Mouse (Mus musculus): ENCODE measurements at regions not wholly inside any gene's neighbourhood (a gene's known extent, or its start where the extent isn't known, plus 50 kb on each side); places are given as distances from the start of the nearest gene placed in this dataset.

GRCm38 (mm10) chr8:128225123-128225522 lies 133.3 kb upstream of the Nrp1 start:
- Histone ChIP-seq H3K9me3 (replicated peaks; ENCODE audit: insufficient read depth, low read length) (no peaks in the 10 kb centered on the region), H3K4me1 (ENCODE audit: control insufficient read depth in 1 of 2, insufficient read depth in 2 of 2, low read length in 2 of 2) (no peaks in the 10 kb centered on the region), H3K36me3 (ENCODE audit: control insufficient read depth in 1 of 2, insufficient read depth in 2 of 2, low read length in 2 of 2) (no peaks in the 10 kb centered on the region), H3K9ac (ENCODE audit: control insufficient read depth, low read depth, low read length, poor library complexity, severe bottlenecking) (no peak overlapping the region), H3K27me3 (ENCODE audit: control insufficient read depth in 1 of 2, insufficient read depth in 2 of 2, low read length in 2 of 2) (no peaks in the 10 kb centered on the region), H3K79me2 (ENCODE audit: control insufficient read depth, insufficient read depth, low read length, poor library complexity) (no peaks in the 10 kb centered on the region), H3K27ac (ENCODE audit: control insufficient read depth, low read depth, low read length) (no peak overlapping the region), H3K4me3 (ENCODE audit: control insufficient read depth in 1 of 2, insufficient read depth in 1 of 2, low read depth in 2 of 2, low read length in 2 of 2) (no peak overlapping the region)
- no peak for DNase-seq (ENCODE audit: low read depth, low spot score)
- TF ChIP-seq MAX (IDR thresholded peaks at IDR 0.05; ENCODE audit: low read length), result no peak
- no peak for TF ChIP-seq TAL1 (IDR thresholded peaks at IDR 0.05; ENCODE audit: low read length)
- no peak for TF ChIP-seq SMC3 (IDR thresholded peaks at IDR 0.05; ENCODE audit: low read depth, low read length)

GRCm38 (mm10) chr8:128235071-128235470 lies 123.3 kb upstream of the Nrp1 start:
- Histone ChIP-seq H3K9ac (ENCODE audit: control insufficient read depth, low read depth, low read length, poor library complexity, severe bottlenecking) (no peak overlapping the region), H3K27me3 (ENCODE audit: control insufficient read depth in 1 of 2, insufficient read depth in 2 of 2, low read length in 2 of 2) (no peaks in the 10 kb centered on the region), H3K27ac (ENCODE audit: control insufficient read depth, low read depth, low read length) (no peak overlapping the region), H3K4me3 (ENCODE audit: control insufficient read depth in 1 of 2, insufficient read depth in 1 of 2, low read depth in 2 of 2, low read length in 2 of 2) (no peak overlapping the region), H3K36me3 (ENCODE audit: control insufficient read depth in 1 of 2, insufficient read depth in 2 of 2, low read length in 2 of 2) (no peaks in the 10 kb centered on the region), H3K79me2 (ENCODE audit: control insufficient read depth, insufficient read depth, low read length, poor library complexity) (no peaks in the 10 kb centered on the region), H3K9me3 (replicated peaks; ENCODE audit: insufficient read depth, low read length) (no peaks in the 10 kb centered on the region), H3K4me1 (ENCODE audit: control insufficient read depth in 1 of 2, insufficient read depth in 2 of 2, low read length in 2 of 2) (no peaks in the 10 kb centered on the region)
- TF ChIP-seq MAZ (IDR thresholded peaks at IDR 0.05; ENCODE audit: low read depth, low read length) (no peak), MXI1 (IDR thresholded peaks at IDR 0.05; ENCODE audit: low read depth, low read length) (no peak), SIN3A (IDR thresholded peaks at IDR 0.05; ENCODE audit: low read length) (no peak), JUND (IDR thresholded peaks at IDR 0.05; ENCODE audit: low read depth, low read length) (no peak), SMC3 (IDR thresholded peaks at IDR 0.05; ENCODE audit: low read depth, low read length) (no peak), NELFE (IDR thresholded peaks at IDR 0.05; ENCODE audit: low read depth, low read length) (no peak), NRF1 (IDR thresholded peaks at IDR 0.05; ENCODE audit: insufficient read depth, low read depth, low read length, poor library complexity, severe bottlenecking) (no peak), CTCF (IDR thresholded peaks at IDR 0.05 in 2 of 3, conservative IDR thresholded peaks at IDR 0.05 in 1 of 3; ENCODE audit: control insufficient read depth in 1 of 3, insufficient read depth in 1 of 3, low read depth in 2 of 3, low read length in 3 of 3, poor library complexity in 1 of 3, severe bottlenecking in 1 of 3) (no peak), MAFK (IDR thresholded peaks at IDR 0.05; ENCODE audit: borderline replicate concordance, low read depth, low read length) (no peak)
- DNase-seq (ENCODE audit: low read depth, low spot score), result no peak

- Histone ChIP-seq H3K27ac (ENCODE audit: control insufficient read depth, low read depth, low read length) (no peak overlapping the region), H3K36me3 (ENCODE audit: control insufficient read depth in 1 of 2, insufficient read depth in 2 of 2, low read length in 2 of 2) (no peaks in the 10 kb centered on the region), H3K4me1 (ENCODE audit: control insufficient read depth in 1 of 2, insufficient read depth in 2 of 2, low read length in 2 of 2) (no peaks in the 10 kb centered on the region), H3K4me3 (ENCODE audit: control insufficient read depth in 1 of 2, insufficient read depth in 1 of 2, low read depth in 2 of 2, low read length in 2 of 2) (no peak overlapping the region), H3K9ac (ENCODE audit: control insufficient read depth, low read depth, low read length, poor library complexity, severe bottlenecking) (no peak overlapping the region), H3K9me3 (replicated peaks; ENCODE audit: insufficient read depth, low read length) (no peaks in the 10 kb centered on the region), H3K27me3 (ENCODE audit: control insufficient read depth in 1 of 2, insufficient read depth in 2 of 2, low read length in 2 of 2) (no peaks in the 10 kb centered on the region), H3K79me2 (ENCODE audit: control insufficient read depth, insufficient read depth, low read length, poor library complexity) (no peaks in the 10 kb centered on the region)
- no peak for TF ChIP-seq RAD21 (IDR thresholded peaks at IDR 0.05; ENCODE audit: low read depth, low read length)
- no peak for TF ChIP-seq TAL1 (IDR thresholded peaks at IDR 0.05; ENCODE audit: low read length)
- TF ChIP-seq CHD1 (IDR thresholded peaks at IDR 0.05; ENCODE audit: low read depth, low read length), result no peak
- no peak for TF ChIP-seq MYC (IDR thresholded peaks at IDR 0.05; ENCODE audit: low read depth, low read length)
- no peak for TF ChIP-seq NRF1 (IDR thresholded peaks at IDR 0.05; ENCODE audit: insufficient read depth, low read depth, low read length, poor library complexity, severe bottlenecking)
- DNase-seq (ENCODE audit: low read depth, low spot score), result no peak
Observed at GRCm38 (mm10) chr8:128235527-128235926, 122.9 kb upstream of the Nrp1 start.
